Mouse (Mus musculus): ENCODE measurements around the gene Il15ra. TPM values are rescaled to one million over a fixed set of nuclear protein-coding genes. Genes with fewer than 3 reads are reported as not detected.
A peak's percentile ranks its signal among the peaks of the same experiment; 100 is the strongest.
"Not testable (repeated sequence)": the region's sequence is repeated elsewhere in the genome, so short reads cannot be mapped to it uniquely, and the experiment has no call there.

Il15ra gene
- polyA plus RNA-seq, 1 experiment, result 16.5 TPM

DNA sequence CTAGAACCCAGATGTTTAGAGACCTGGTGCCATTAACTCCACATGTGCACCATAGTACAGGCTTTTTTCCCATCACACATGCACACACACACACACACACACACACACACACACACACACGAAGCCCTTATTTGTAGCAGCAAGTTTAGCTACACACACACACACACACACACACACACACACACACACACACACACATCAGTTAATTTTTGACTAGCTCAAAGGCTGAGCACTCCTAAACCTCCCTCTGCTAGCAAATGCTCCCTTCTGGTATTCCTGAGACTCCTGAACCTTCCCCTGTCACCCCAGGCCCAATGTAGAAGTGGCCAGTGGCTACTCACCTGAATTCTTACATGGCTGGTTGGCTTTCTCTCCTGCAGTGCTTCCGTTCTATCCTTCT is 11.0 kb upstream of the Il15ra start:
- WGBS, result 73% methylated on average over 2 of the region's 2 CpGs
- no peak overlapping the region for H3K4me3 ChIP-seq (replicated peaks; ENCODE audit: insufficient read depth, low read depth, low read length)
- no peaks in the 10 kb centered on the region for H3K4me1 ChIP-seq (ENCODE audit: control insufficient read depth, insufficient read depth, low read length)
- no peak overlapping the region for H3K27ac ChIP-seq (ENCODE audit: insufficient read depth, low read length)
- no peaks in the 10 kb centered on the region; the same call in 1 of the 2 replicates for H3K27me3 ChIP-seq (ENCODE audit: control insufficient read depth, insufficient read depth, low read length)
- TF ChIP-seq CTCF (IDR thresholded peaks at IDR 0.05; ENCODE audit: borderline replicate concordance, insufficient read depth, low read depth, low read length) (no peak), POLR2A (IDR thresholded peaks at IDR 0.05; ENCODE audit: borderline replicate concordance, insufficient read depth, low read length) (no peak)
- no peak for DNase-seq

DNA sequence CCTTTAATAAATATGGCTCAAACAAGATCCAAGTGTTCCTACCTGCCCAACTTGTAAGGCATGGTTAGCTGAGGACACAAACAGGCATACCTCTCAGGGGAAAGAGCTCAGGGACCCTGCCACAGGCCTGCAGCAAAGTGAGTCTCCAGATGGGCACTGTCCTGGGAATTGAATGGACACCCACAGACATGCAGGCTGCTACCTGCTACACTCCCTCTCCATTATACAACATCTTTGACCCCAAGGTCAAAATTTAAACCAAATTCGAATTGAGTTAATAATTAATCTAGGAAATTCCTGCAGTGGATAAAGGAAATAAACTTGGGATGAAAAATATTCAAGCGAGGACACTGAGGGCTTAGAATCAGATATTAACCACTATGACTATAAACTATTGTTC is 9.2 kb upstream of the Il15ra start:
- TF ChIP-seq CTCF (IDR thresholded peaks at IDR 0.05; ENCODE audit: borderline replicate concordance, insufficient read depth, low read depth, low read length) (no peak), POLR2A (IDR thresholded peaks at IDR 0.05; ENCODE audit: borderline replicate concordance, insufficient read depth, low read length) (no peak)
- H3K27ac ChIP-seq (ENCODE audit: insufficient read depth, low read length), result no peak overlapping the region
- DNase-seq, result no peak
- no peaks in the 10 kb centered on the region for H3K4me1 ChIP-seq (ENCODE audit: control insufficient read depth, insufficient read depth, low read length)
- 67% methylated on average over 2 of the region's 2 CpGs for WGBS
- no peak overlapping the region for H3K4me3 ChIP-seq (replicated peaks; ENCODE audit: insufficient read depth, low read depth, low read length)
- H3K27me3 ChIP-seq (ENCODE audit: control insufficient read depth, insufficient read depth, low read length), result no peaks in the 10 kb centered on the region

DNA sequence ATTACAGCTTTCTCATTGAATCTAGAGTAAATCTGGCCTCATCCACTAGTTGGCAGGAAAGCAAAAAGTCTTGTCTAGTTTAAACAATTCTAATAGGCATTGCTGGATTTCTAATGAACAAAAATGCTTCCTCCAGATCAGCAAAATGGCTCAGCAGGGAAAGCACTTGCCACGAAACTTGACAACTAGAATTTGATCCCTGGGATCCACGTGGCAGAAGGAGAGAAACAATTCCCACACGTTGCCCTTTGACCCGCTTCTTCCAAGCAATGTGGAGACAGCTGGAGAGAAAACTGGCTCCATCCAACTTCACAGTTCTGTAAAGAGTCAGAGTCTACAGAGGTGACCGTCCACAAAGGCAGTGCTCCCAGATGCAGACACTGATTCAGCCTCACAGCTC is 6.1 kb upstream of the Il15ra start:
- no peak for TF ChIP-seq POLR2A (IDR thresholded peaks at IDR 0.05; ENCODE audit: borderline replicate concordance, insufficient read depth, low read length)
- TF ChIP-seq CTCF (IDR thresholded peaks at IDR 0.05; ENCODE audit: borderline replicate concordance, insufficient read depth, low read depth, low read length), result no peak
- no peak overlapping the region for H3K4me3 ChIP-seq (replicated peaks; ENCODE audit: insufficient read depth, low read depth, low read length)
- DNase-seq, result no peak
- no peaks in the 10 kb centered on the region for H3K4me1 ChIP-seq (ENCODE audit: control insufficient read depth, insufficient read depth, low read length)
- no peaks in the 10 kb centered on the region; the same call in 1 of the 2 replicates for H3K27me3 ChIP-seq (ENCODE audit: control insufficient read depth, insufficient read depth, low read length)
- 47% methylated on average over 5 of the region's 5 CpGs for WGBS
- no peak overlapping the region for H3K27ac ChIP-seq (ENCODE audit: insufficient read depth, low read length)

DNA sequence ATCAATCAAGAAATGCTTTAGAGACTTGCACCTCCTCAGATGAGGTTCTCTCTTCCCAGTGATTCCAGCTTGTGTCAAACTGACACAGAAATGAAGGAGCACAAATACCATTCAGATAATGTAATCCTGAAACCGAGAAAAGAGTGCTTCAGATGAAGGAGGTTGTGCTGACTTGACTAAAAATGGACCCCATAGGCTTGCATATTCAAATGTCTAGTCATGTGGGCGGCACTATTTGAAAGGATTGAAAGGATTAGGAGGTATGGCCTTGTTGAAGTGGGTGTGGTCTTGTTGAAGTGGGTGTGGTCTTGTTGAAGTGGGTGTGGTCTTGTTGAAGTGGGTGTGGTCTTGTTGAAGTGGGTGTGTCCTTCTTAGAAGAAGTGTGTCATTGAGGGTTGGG is 5.2 kb upstream of the Il15ra start:
- Histone ChIP-seq H3K4me1 (ENCODE audit: control insufficient read depth, insufficient read depth, low read length) (no peaks in the 10 kb centered on the region), H3K27ac (ENCODE audit: insufficient read depth, low read length) (no peak overlapping the region), H3K27me3 (ENCODE audit: control insufficient read depth, insufficient read depth, low read length) (no peaks in the 10 kb centered on the region; the same call in 1 of the 2 replicates), H3K4me3 (replicated peaks; ENCODE audit: insufficient read depth, low read depth, low read length) (no peak overlapping the region)
- TF ChIP-seq POLR2A (IDR thresholded peaks at IDR 0.05; ENCODE audit: borderline replicate concordance, insufficient read depth, low read length), result no peak
- no peak for TF ChIP-seq CTCF (IDR thresholded peaks at IDR 0.05; ENCODE audit: borderline replicate concordance, insufficient read depth, low read depth, low read length)
- WGBS, result 86% methylated on average over 2 of the region's 2 CpGs
- DNase-seq, result no peak

DNA sequence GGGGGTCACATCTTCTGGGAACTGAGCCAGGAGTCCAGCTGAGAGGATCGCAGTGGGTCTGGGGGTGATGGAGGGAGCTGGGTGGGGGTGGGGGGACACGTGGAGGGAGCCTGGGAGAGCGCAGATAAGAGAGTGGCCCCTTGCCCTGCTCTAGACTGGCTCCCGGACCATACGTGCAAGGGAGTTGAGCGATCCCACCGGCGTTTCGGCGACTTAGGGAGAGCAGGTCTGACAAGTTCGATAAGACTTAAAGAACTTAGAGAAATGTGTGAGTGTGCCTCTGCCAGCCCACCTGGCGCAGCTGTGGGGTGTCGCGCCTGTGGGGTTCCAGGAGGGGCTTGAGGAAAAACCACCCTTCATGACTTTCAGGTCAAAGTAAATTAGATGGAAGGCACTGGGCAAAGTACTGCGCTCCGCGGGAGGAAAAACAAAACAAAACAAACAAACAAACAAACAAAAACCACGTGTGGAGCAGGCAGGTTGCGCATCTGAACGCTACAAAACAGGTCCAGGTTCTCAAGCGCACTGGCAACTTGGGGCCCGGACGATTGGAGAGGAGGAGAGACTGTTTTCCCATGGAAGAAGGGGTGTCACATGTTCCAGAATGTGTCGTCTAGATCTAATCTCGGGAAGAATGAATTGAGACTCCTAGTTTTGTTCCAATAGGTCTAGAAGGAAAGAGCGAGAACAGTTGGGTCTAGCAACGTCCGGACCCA is 1.1 kb downstream of the Il15ra start:
- Histone ChIP-seq H3K4me1 (ENCODE audit: control insufficient read depth, insufficient read depth, low read length) (no peaks in the 10 kb centered on the region; the same call in 1 of the 2 replicates), H3K27ac (ENCODE audit: insufficient read depth, low read length) (no peak overlapping the region)
- TF ChIP-seq POLR2A (IDR thresholded peaks at IDR 0.05; ENCODE audit: borderline replicate concordance, insufficient read depth, low read length) (no peak), CTCF (IDR thresholded peaks at IDR 0.05; ENCODE audit: borderline replicate concordance, insufficient read depth, low read depth, low read length) (no peak)

DNA sequence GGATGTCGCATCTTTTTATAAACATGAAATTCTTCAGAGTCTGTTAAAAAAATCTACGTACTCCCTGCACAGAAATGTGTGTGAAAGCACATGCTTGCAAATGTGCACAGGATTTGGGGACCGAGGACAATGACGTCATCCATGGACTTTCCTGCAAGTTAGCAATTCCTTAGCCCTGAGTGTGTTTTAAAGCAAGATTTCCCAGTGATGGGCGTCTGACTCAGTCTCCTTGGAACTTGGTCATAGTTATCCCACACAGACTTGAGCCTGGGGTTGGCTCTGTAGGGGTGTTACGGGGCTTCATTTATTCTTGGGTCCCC is 1.6 kb downstream of the Il15ra start:
- TF ChIP-seq POLR2A (IDR thresholded peaks at IDR 0.05; ENCODE audit: borderline replicate concordance, insufficient read depth, low read length) (no peak), CTCF (IDR thresholded peaks at IDR 0.05; ENCODE audit: borderline replicate concordance, insufficient read depth, low read depth, low read length) (no peak)
- no peak for DNase-seq

More for the DNA sequence above, 1.1 kb downstream of the Il15ra start:
- DNase-seq, result no peak
- 3% methylated on average over 28 of the region's 28 CpGs for WGBS
- Histone ChIP-seq H3K4me3 (replicated peaks; ENCODE audit: insufficient read depth, low read depth, low read length) (peak overlapping the region; percentile 52), H3K27me3 (ENCODE audit: control insufficient read depth, insufficient read depth, low read length) (no peaks in the 10 kb centered on the region; the same call in 1 of the 2 replicates)

DNA sequence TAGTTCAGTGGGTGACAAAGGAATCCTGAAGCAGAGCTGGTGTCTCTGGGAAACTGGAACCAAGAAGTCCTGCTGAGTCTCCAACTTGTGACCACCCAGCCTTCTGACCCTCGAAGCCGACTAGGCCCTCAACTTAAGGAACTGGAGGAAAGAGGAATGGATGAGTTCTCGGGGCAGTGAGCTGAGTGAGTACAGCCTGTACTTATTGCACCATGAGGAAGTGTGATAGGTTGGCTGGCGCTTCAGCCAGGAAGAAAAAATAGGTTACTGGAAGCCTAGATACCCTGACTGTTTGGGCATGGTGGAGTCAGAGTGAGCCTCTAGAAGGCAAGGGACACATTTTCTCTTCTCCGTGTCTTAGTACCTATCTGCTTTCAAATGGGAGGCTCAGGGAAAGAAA is 3.4 kb downstream of the Il15ra start:
- 83% methylated on average over 5 of the region's 5 CpGs for WGBS
- H3K4me3 ChIP-seq (replicated peaks; ENCODE audit: insufficient read depth, low read depth, low read length), result no peak overlapping the region
- no peaks in the 10 kb centered on the region; the same call in 1 of the 2 replicates for H3K4me1 ChIP-seq (ENCODE audit: control insufficient read depth, insufficient read depth, low read length)
- DNase-seq, result no peak
- no peak overlapping the region for H3K27ac ChIP-seq (ENCODE audit: insufficient read depth, low read length)
- TF ChIP-seq POLR2A (IDR thresholded peaks at IDR 0.05; ENCODE audit: borderline replicate concordance, insufficient read depth, low read length) (no peak), CTCF (IDR thresholded peaks at IDR 0.05; ENCODE audit: borderline replicate concordance, insufficient read depth, low read depth, low read length) (no peak)
- H3K27me3 ChIP-seq (ENCODE audit: control insufficient read depth, insufficient read depth, low read length), result no peaks in the 10 kb centered on the region; the same call in 1 of the 2 replicates

More for the DNA sequence above, 1.6 kb downstream of the Il15ra start:
- no peak overlapping the region for H3K27ac ChIP-seq (ENCODE audit: insufficient read depth, low read length)
- H3K4me3 ChIP-seq (replicated peaks; ENCODE audit: insufficient read depth, low read depth, low read length), result no peak overlapping the region
- H3K4me1 ChIP-seq (ENCODE audit: control insufficient read depth, insufficient read depth, low read length), result no peaks in the 10 kb centered on the region; the same call in 1 of the 2 replicates
- H3K27me3 ChIP-seq (ENCODE audit: control insufficient read depth, insufficient read depth, low read length), result no peaks in the 10 kb centered on the region; the same call in 1 of the 2 replicates
- whole genome bisulfite sequencing, result 46% methylated on average over 6 of the region's 6 CpGs

DNA sequence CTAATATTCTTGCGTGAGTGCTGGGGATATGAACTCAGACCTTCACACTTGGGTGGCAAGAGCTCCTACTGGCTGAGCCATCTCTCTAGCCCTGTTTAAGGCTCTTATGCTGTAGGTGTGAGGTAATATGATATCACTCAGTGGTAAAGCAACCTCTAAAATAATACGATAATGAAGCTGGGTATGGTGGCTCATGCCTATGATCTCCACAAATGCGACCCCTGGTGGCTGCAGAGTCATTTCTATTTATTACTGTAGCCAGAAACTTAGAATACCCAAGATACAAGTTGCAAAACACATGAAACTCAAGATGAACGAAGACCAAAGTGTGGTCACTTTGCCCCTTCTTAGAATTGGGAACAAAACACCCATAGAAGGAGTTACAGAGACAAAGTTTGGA is 5.0 kb downstream of the Il15ra start:
- 52% methylated on average over 4 of the region's 4 CpGs for WGBS

More for the DNA sequence above, 5.0 kb downstream of the Il15ra start:
- not testable (repeated sequence) for DNase-seq; H3K27me3 ChIP-seq (ENCODE audit: control insufficient read depth, insufficient read depth, low read length); H3K4me1 ChIP-seq (ENCODE audit: control insufficient read depth, insufficient read depth, low read length); H3K4me3 ChIP-seq (replicated peaks; ENCODE audit: insufficient read depth, low read depth, low read length); H3K27ac ChIP-seq (ENCODE audit: insufficient read depth, low read length)
